Mouse (Mus musculus) inflammation-experienced regulatory T-cells, adult 6 months (primary cell): ENCODE measurements around the gene Gtf3c3. TPM values are rescaled to one million over a fixed set of nuclear protein-coding genes. Genes with fewer than 3 reads are reported as not detected.

ENCODE experiments used
- polyA plus RNA-seq, 3 experiments: library from polyadenylated mRNA; unstranded; fragments of 100-300 nt; shearing (Covaris generic); gene quantifications; one replicate each; pipeline ENCODE4 v1.2.1; 2017

The Gtf3c3 gene
- polyA plus RNA-seq, 3 experiments from 2014 or later: 15.3 to 18.9 (median 18.7) TPM

Other genes starting within 250 kb of the Gtf3c3 start
- under 1 TPM in 1 of 3 experiments, not detected in 2; 0.17 TPM for gene Hecw2, start 243.8 kb downstream of the Gtf3c3 start, polyA plus RNA-seq
- under 1 TPM in 1 of 3 experiments, not detected in 2; 0.24 TPM for gene Ccdc150, start 188.3 kb downstream of the Gtf3c3 start, polyA plus RNA-seq
- gene Pgap1, start 118.7 kb upstream of the Gtf3c3 start, polyA plus RNA-seq: 10 to 100 TPM in 1 of 3 experiments, 1 to 10 TPM in 2; 8.0 to 14.7 (median 9.6) TPM